Mouse (Mus musculus): Measurements from ENCODE around the gene Mif.

DNA sequence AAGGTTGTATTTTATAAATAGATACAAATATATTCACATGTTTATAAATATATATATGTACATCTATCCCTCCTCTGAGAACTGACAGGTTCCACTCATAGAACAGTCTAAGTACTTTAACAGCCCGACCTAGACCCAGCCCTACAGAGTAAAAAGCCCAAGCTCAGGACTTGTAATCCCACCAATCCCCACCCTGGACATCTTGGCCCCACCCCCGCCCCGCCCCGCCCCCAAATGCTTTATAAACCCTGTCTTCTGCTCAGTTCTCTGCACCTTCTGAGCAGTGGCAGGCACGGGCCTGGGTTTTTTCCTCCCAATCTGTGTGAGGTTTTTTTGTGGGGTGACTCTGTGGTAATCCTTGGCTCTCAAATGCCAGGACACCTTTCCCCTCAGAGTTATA, 5.9 kb downstream of the Mif start:
- TF ChIP-seq EP300 (optimal IDR thresholded peaks at IDR 0.05) (no peak), CTCF (IDR thresholded peaks at IDR 0.05; ENCODE audit: low read depth) (no peak)

Data from stomach, postnatal 0 days (tissue).